Mouse (Mus musculus) megakaryocyte, embryonic 14.5 days (primary cell): Measurements from ENCODE around the gene Rab3il1.

Source experiments
- FLI1 ChIP-seq: IDR thresholded peaks from 2 replicates; pipeline ENCODE4 v1.6.1; 2012; ENCODE audit warnings: low read length, inconsistent platforms, mixed read lengths
- GATA1 ChIP-seq: IDR thresholded peaks from 3 replicates; pipeline ENCODE4 v1.6.1; 2012; ENCODE audit warnings: mixed read lengths, low read length, inconsistent platforms, borderline replicate concordance

DNA sequence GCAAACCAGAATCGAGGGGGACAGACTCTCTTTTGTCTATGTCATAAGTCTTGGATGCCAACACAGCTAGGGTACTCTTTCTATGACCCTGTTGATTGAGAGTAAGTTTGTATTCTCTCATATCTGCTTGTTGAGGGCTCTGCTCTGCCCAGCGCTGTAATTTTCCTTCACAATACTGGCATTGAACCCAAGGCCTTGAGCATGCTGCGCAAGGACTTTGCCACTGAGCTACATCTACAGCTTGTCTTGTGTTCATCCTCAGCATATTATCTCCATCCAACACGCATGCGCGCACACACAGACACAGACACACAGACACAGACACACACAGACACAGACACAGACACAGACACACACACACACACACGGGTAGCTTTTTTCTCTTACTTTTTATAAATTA is 78.9 kb downstream of the Rab3il1 start:
- no peak for TF ChIP-seq GATA1
- no peak for TF ChIP-seq FLI1
